Mouse (Mus musculus) left cerebral cortex, adult 11 months (tissue): ENCODE measurements around the gene B3gntl1.

Experiments used
- DNase-seq: peaks from one replicate; pipeline ENCODE4 v3.0.0; 2022; ENCODE audit warnings: low spot score

B3gntl1 gene

GRCm38 (mm10) chr11:121648166-121648565, 24.8 kb downstream of the B3gntl1 start:
- no peak for DNase-seq

- no peak for DNase-seq
These were observed 25.6 kb downstream of the B3gntl1 start for GRCm38 (mm10) chr11:121647321-121647720.

- no peak for DNase-seq
These were observed 27.6 kb downstream of the B3gntl1 start for GRCm38 (mm10) chr11:121645394-121645793.

GRCm38 (mm10) chr11:121641501-121642145, 31.3 kb downstream of the B3gntl1 start:
- DNase-seq = no peak

GRCm38 (mm10) chr11:121636646-121637045, 36.3 kb downstream of the B3gntl1 start:
- no peak for DNase-seq

GRCm38 (mm10) chr11:121631410-121631809, 41.5 kb downstream of the B3gntl1 start:
- DNase-seq = no peak

GRCm38 (mm10) chr11:121630406-121630805, 42.5 kb downstream of the B3gntl1 start:
- DNase-seq = no peak

- no peak for DNase-seq
These were observed 43.4 kb downstream of the B3gntl1 start for GRCm38 (mm10) chr11:121629529-121629928.

- DNase-seq = no peak
These were observed 45.4 kb downstream of the B3gntl1 start for GRCm38 (mm10) chr11:121627521-121627920.

- no peak for DNase-seq
These were observed 47.9 kb downstream of the B3gntl1 start for GRCm38 (mm10) chr11:121625007-121625406.

GRCm38 (mm10) chr11:121617371-121617770, 55.6 kb downstream of the B3gntl1 start:
- no peak for DNase-seq

- DNase-seq = no peak
These were observed 56.5 kb downstream of the B3gntl1 start for GRCm38 (mm10) chr11:121616501-121616900.

GRCm38 (mm10) chr11:121615961-121616485, 56.9 kb downstream of the B3gntl1 start:
- no peak for DNase-seq

- DNase-seq = no peak
These were observed 62.0 kb downstream of the B3gntl1 start for GRCm38 (mm10) chr11:121610976-121611375.

- no peak for DNase-seq
These were observed 67.3 kb downstream of the B3gntl1 start for GRCm38 (mm10) chr11:121605604-121606003.

GRCm38 (mm10) chr11:121601422-121601821, 71.5 kb downstream of the B3gntl1 start:
- no peak for DNase-seq

GRCm38 (mm10) chr11:121597254-121597653, 75.7 kb downstream of the B3gntl1 start:
- DNase-seq = no peak

GRCm38 (mm10) chr11:121581856-121582255, 91.1 kb downstream of the B3gntl1 start:
- no peak for DNase-seq
